Mouse (Mus musculus): ENCODE data around the gene Syt5.

GRCm38 (mm10) chr7:4527302-4527689 is 20.0 kb downstream of the Syt5 start:
- TF ChIP-seq EP300 (IDR thresholded peaks at IDR 0.05; ENCODE audit: insufficient read depth, low read depth, low read length) (no peak), POLR2A (IDR thresholded peaks at IDR 0.05; ENCODE audit: insufficient read depth, low read depth, low read length) (no peak), CTCF (IDR thresholded peaks at IDR 0.05) (no peak)

Measured in heart, adult 2 months (tissue).